Mouse (Mus musculus) olfactory bulb, adult 2 months (tissue): ENCODE data around the gene Suclg1.

Experiments
- CTCF ChIP-seq: fragments of 200-500 bp; IDR thresholded peaks from 2 replicates; pipeline ENCODE4 v1.5.1; 2012; ENCODE audit warnings: low read depth, mild to moderate bottlenecking, low read length, moderate library complexity; ENCODE audit not compliant: insufficient read depth
- POLR2A ChIP-seq: fragments of 200-500 bp; IDR thresholded peaks from 2 replicates; pipeline ENCODE4 v1.6.1; 2012; ENCODE audit warnings: mild to moderate bottlenecking, low read depth, low read length, moderate library complexity; ENCODE audit not compliant: insufficient read depth

- TF ChIP-seq POLR2A (no peak), CTCF (no peak)
Measured at GRCm38 (mm10) chr6:73233202-73233726, 14.9 kb upstream of the Suclg1 start.
